Mouse (Mus musculus): ENCODE results near the gene Slc26a6. TPM values are rescaled to one million over a fixed set of nuclear protein-coding genes. Genes with fewer than 3 reads are reported as not detected.

Slc26a6 gene
- total RNA-seq, 2 experiments from 2014 or later: 13.8 to 16.1 TPM

GRCm38 (mm10) chr9:108845390-108845789, 7.7 kb upstream of the Slc26a6 start:
- DNase-seq (ENCODE audit: low spot score in 2 of 2): no peak

GRCm38 (mm10) chr9:108847374-108847773, 5.7 kb upstream of the Slc26a6 start:
- no peak for DNase-seq (ENCODE audit: low spot score in 2 of 2)

GRCm38 (mm10) chr9:108848419-108848818, 4.7 kb upstream of the Slc26a6 start:
- no peak for DNase-seq (ENCODE audit: low spot score in 2 of 2)

GRCm38 (mm10) chr9:108853635-108854240, 655 bp downstream of the Slc26a6 start:
- peak; percentile 89 to 95 for DNase-seq (ENCODE audit: low spot score in 2 of 2)

GRCm38 (mm10) chr9:108854241-108854696, 1.2 kb downstream of the Slc26a6 start:
- DNase-seq (ENCODE audit: low spot score in 2 of 2): peak; percentile 81 to 85

- no peak for DNase-seq (ENCODE audit: low spot score in 2 of 2)
These were observed 2.3 kb downstream of the Slc26a6 start for GRCm38 (mm10) chr9:108855335-108855734.

- DNase-seq (ENCODE audit: low spot score in 2 of 2): no peak
These were observed 5.9 kb downstream of the Slc26a6 start for GRCm38 (mm10) chr9:108858792-108859527.

- no peak for DNase-seq (ENCODE audit: low spot score in 2 of 2)
These were observed 59.2 kb downstream of the Slc26a6 start for GRCm38 (mm10) chr9:108912308-108912707.

- DNase-seq (ENCODE audit: low spot score in 2 of 2): no peak
These were observed 60.1 kb downstream of the Slc26a6 start for GRCm38 (mm10) chr9:108913161-108913560.

- peak in 1 of 2 experiments; percentile 35 for DNase-seq (ENCODE audit: low spot score in 2 of 2)
These were observed 60.5 kb downstream of the Slc26a6 start for GRCm38 (mm10) chr9:108913621-108914020.

GRCm38 (mm10) chr9:108914491-108914890, 61.4 kb downstream of the Slc26a6 start, which contains the start of gene Tmem89:
Gene Tmem89, plus strand, starts transcription at chr9:108914619.
- DNase-seq (ENCODE audit: low spot score in 2 of 2): peak; percentile 28 to 56

- DNase-seq (ENCODE audit: low spot score in 2 of 2): no peak
These were observed 72.8 kb downstream of the Slc26a6 start for GRCm38 (mm10) chr9:108925897-108926296.

GRCm38 (mm10) chr9:108928424-108928823, 75.3 kb downstream of the Slc26a6 start:
- DNase-seq (ENCODE audit: low spot score in 2 of 2): no peak

GRCm38 (mm10) chr9:108935991-108936390, 82.9 kb downstream of the Slc26a6 start:
- no peak for DNase-seq (ENCODE audit: low spot score in 2 of 2)

GRCm38 (mm10) chr9:108936418-108937364, 83.6 kb downstream of the Slc26a6 start, which contains the start of gene Uqcrc1:
Gene Uqcrc1, plus strand, starts transcription at chr9:108936633.
- DNase-seq (ENCODE audit: low spot score in 2 of 2): peak; percentile 90 to 96

- peak in 1 of 2 experiments; percentile 26 for DNase-seq (ENCODE audit: low spot score in 2 of 2)
These were observed 92.0 kb downstream of the Slc26a6 start for GRCm38 (mm10) chr9:108945111-108945510.

GRCm38 (mm10) chr9:108945608-108946007, 92.5 kb downstream of the Slc26a6 start:
- no peak for DNase-seq (ENCODE audit: low spot score in 2 of 2)

GRCm38 (mm10) chr9:108949231-108949966, 96.3 kb downstream of the Slc26a6 start:
- no peak for DNase-seq (ENCODE audit: low spot score in 2 of 2)

- no peak for DNase-seq (ENCODE audit: low spot score in 2 of 2)
These were observed 97.1 kb downstream of the Slc26a6 start for GRCm38 (mm10) chr9:108949967-108950728.
